Mouse (Mus musculus) retina, adult 2 months (tissue): ENCODE measurements around the gene Lrp10.

Experiments
- DNase-seq: peaks from one replicate; pipeline ENCODE4 v3.0.0-alpha.2; 2012; ENCODE audit warnings: low read depth, low spot score

Gene Lrp10

GRCm38 (mm10) chr14:54463959-54464292 is at the start of gene Lrp10:
Gene Lrp10 (plus strand): TSS chr14:54464137.
- DNase-seq, result peak; percentile 54

GRCm38 (mm10) chr14:54415241-54416020 is 48.5 kb upstream of the Lrp10 start:
- DNase-seq, result no peak

- DNase-seq, result no peak
Observed at GRCm38 (mm10) chr14:54416229-54416775, 47.6 kb upstream of the Lrp10 start.

- DNase-seq, result no peak
Observed at GRCm38 (mm10) chr14:54416830-54417229, 47.1 kb upstream of the Lrp10 start.

- DNase-seq, result no peak
Observed at GRCm38 (mm10) chr14:54417623-54418081, 46.3 kb upstream of the Lrp10 start, which contains the start of gene Slc7a7. Gene Slc7a7 (minus strand): TSS chr14:54417780.

GRCm38 (mm10) chr14:54421014-54421413 is 42.9 kb upstream of the Lrp10 start:
- no peak for DNase-seq

GRCm38 (mm10) chr14:54423406-54423805 is 40.5 kb upstream of the Lrp10 start:
- DNase-seq, result no peak

GRCm38 (mm10) chr14:54424634-54425033 is 39.3 kb upstream of the Lrp10 start:
- DNase-seq, result no peak

- DNase-seq, result no peak
Observed at GRCm38 (mm10) chr14:54425540-54425939, 38.4 kb upstream of the Lrp10 start.

- no peak for DNase-seq
Observed at GRCm38 (mm10) chr14:54426003-54426688, 37.8 kb upstream of the Lrp10 start.

GRCm38 (mm10) chr14:54426689-54427398 is 37.1 kb upstream of the Lrp10 start, which contains the start of gene Mrpl52:
Gene Mrpl52 (plus strand): TSS chr14:54426909.
- DNase-seq, result peak; percentile 82

GRCm38 (mm10) chr14:54427696-54428095 is 36.2 kb upstream of the Lrp10 start:
- DNase-seq, result no peak

- no peak for DNase-seq
Observed at GRCm38 (mm10) chr14:54428421-54428820, 35.5 kb upstream of the Lrp10 start.

GRCm38 (mm10) chr14:54429332-54430093 is 34.4 kb upstream of the Lrp10 start:
- no peak for DNase-seq

GRCm38 (mm10) chr14:54430406-54431145 is 33.4 kb upstream of the Lrp10 start:
- DNase-seq, result no peak

GRCm38 (mm10) chr14:54431334-54432077 is 32.4 kb upstream of the Lrp10 start, which contains the start of gene Mmp14:
Gene Mmp14 (plus strand): TSS chr14:54431612.
- no peak for DNase-seq

GRCm38 (mm10) chr14:54432078-54432836 is 31.7 kb upstream of the Lrp10 start:
- DNase-seq, result no peak

- DNase-seq, result no peak
Observed at GRCm38 (mm10) chr14:54432837-54433830, 30.8 kb upstream of the Lrp10 start.
